Mouse (Mus musculus) lung, postnatal 0 days (tissue): ENCODE results near the gene Traf5. TPM values are rescaled to one million over a fixed set of nuclear protein-coding genes. Genes with fewer than 3 reads are reported as not detected.

Experiments
- ATAC-seq: fragments of 200-750 bp; cut with Nextera tagmentation; 2 replicates; pipeline ENCODE4 v1.8.0; 2017; ENCODE audit warnings: moderate library complexity
- DNase-seq: peaks from one replicate; pipeline ENCODE4 v3.0.0-alpha.2; 2016; ENCODE audit warnings: low spot score
- H3K27ac ChIP-seq: fragments of 300-500 bp; sonication (generic); 2 replicates; pipeline ENCODE4 v1.5.1; 2014; ENCODE audit warnings: antibody characterized with exemption, mild to moderate bottlenecking, low read length, mixed read lengths
- H3K27me3 ChIP-seq: fragments of 300-500 bp; sonication (generic); replicated peaks from 2 replicates; pipeline ENCODE4 v1.6.1; 2014; ENCODE audit warnings: low read length, mixed read lengths; ENCODE audit not compliant: insufficient read depth
- H3K36me3 ChIP-seq: fragments of 300-500 bp; sonication (generic); 2 replicates; pipeline ENCODE4 v1.6.1; 2014; ENCODE audit warnings: low read length, mixed read lengths; ENCODE audit not compliant: insufficient read depth
- H3K4me1 ChIP-seq: fragments of 300-500 bp; sonication (generic); 2 replicates; pipeline ENCODE4 v1.6.1; 2014; ENCODE audit warnings: antibody characterized with exemption, low read depth, low read length, mixed read lengths; ENCODE audit not compliant: insufficient read depth
- H3K4me2 ChIP-seq: fragments of 300-500 bp; sonication (generic); replicated peaks from 2 replicates; pipeline ENCODE4 v1.6.1; 2014; ENCODE audit warnings: low read depth, mild to moderate bottlenecking, low read length, moderate library complexity, mixed read lengths
- H3K4me3 ChIP-seq: fragments of 300-500 bp; sonication (generic); 2 replicates; pipeline ENCODE4 v1.5.1; 2014; ENCODE audit warnings: low read depth, low read length
- H3K9ac ChIP-seq: fragments of 300-500 bp; sonication (generic); replicated peaks from 2 replicates; pipeline ENCODE4 v1.6.1; 2014; ENCODE audit warnings: low read depth, mild to moderate bottlenecking
- H3K9me3 ChIP-seq: fragments of 300-500 bp; sonication (generic); 2 replicates; pipeline ENCODE4 v1.6.1; 2016; ENCODE audit warnings: low read length, mixed read lengths
- CTCF ChIP-seq: IDR thresholded peaks from 2 replicates; pipeline ENCODE4 v1.5.1; 2016; ENCODE audit warnings: antibody characterized with exemption, mild to moderate bottlenecking
- EP300 ChIP-seq: IDR thresholded peaks from 2 replicates; pipeline ENCODE4 v1.6.1; 2016; ENCODE audit warnings: antibody characterized with exemption, mild to moderate bottlenecking, control low read depth
- WGBS: fragments of 180-500 bp; shearing (Covaris S2); extraction: QIAGEN DNeasy Blood & Tissue Kit; methylation state at CpG from one replicate; pipeline ENCODE4 v1.1.7; 2014; 5-methylcytosine and 5-hydroxymethylcytosine counted together
- polyA plus RNA-seq: library from polyadenylated mRNA; unstranded; fragments of >200 nt; fragmentation: Nextera tagmentation; extraction: Ambion mirVana; gene quantifications from 2 replicates; pipeline ENCODE4 v1.2.1, GENCODE M21; 2015

Gene Traf5
- 27.0 and 27.1 TPM in 2 replicates for polyA plus RNA-seq

DNA sequence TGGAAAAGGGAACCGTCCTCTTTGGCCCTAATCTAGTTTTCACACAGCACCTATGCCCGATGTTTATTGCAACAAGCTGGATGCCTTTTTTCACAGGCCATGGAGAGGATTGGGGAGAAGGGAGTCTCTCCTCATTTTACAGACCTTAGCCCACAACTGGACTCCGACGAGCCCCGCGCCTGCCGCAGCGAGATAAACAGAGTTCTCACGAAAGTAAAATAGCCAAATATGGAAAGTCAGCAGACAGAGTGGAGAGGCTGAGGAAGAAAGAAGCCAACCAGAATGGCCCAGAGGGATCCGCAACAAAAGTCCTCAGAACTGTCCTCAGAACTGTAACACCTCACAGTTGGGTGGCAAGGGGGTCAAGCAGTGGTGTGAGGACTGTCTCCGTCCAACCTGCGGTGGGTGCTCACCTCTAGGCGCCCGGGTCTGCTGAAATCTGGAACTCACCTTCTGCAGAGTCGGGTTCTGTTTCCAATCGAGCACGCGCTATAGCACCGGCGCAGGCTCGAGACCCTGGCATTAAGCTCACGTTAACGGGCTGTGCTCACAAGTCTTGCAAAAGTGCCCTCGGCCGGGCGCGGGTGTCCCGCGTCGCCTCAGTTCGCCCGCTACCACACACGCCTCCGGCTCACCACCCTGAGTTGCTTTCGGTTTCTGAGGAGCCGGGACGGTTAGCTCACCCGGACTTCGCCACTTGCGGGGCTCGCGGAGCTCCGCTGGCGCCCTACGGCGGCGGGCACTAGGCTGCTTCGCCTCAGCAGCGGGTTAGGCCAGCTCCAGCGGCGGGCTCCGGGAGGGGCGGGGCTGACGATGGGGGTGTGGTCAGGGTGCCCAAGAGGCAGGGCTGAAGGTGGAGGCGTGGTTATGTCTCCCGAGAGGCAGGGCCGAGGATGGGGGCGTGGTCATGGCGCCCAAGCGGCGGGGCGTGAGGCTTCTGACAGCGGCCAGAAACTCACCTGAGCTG is at the start of gene Traf5:
Gene Traf5, minus strand, starts transcription at position 754 of the 967 bp plus-strand sequence.
- H3K27ac ChIP-seq, result peak within 1 kb of the TSS; percentile 65
- peak within 1 kb of the TSS; percentile 81 for H3K4me2 ChIP-seq
- H3K4me3 ChIP-seq, result peak within 1 kb of the TSS; percentile 50
- peak; percentile 99 for ATAC-seq
- TF ChIP-seq EP300 (no peak), CTCF (peak; percentile 50)
- H3K9ac ChIP-seq, result peak within 1 kb of the TSS; percentile 58
- 2% methylated on average over 59 of the region's 63 CpGs for WGBS
- 0 out of 2 replicates have a peak, but pooled peaks cover 3% of the 10 kb centered on the region for H3K36me3 ChIP-seq
- peak; percentile 98 for DNase-seq
- H3K4me1 ChIP-seq, result peaks cover 8% of the 10 kb centered on the region
- no peaks in the 10 kb centered on the region for H3K27me3 ChIP-seq
- no peaks in the 10 kb centered on the region for H3K9me3 ChIP-seq

DNA sequence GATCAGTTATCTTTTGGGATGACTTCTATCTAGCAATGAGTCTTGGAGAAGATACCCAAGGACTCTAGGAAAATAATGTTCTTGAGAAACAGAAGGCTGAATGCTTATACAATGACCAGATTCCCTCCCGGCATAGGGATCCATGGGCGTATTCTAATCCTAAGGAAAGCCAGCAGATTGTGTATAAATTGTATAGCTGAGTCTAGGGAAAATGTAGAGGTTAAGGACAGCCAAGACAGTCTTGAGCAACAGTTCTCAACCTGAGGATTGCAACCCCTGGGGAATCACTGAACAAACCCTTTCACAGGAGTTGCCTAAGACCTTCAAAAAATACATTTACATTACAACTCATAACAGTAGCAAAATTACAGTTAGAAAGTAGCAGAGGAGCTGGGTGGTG is 48.0 kb upstream of the Traf5 start:
- Histone ChIP-seq H3K9ac (no peak overlapping the region), H3K36me3 (no peaks in the 10 kb centered on the region), H3K27me3 (no peaks in the 10 kb centered on the region), H3K4me2 (no peak overlapping the region), H3K4me3 (no peak overlapping the region), H3K4me1 (no peaks in the 10 kb centered on the region; the same call in 1 of the 2 replicates), H3K27ac (no peak overlapping the region), H3K9me3 (no peaks in the 10 kb centered on the region)
- 97% methylated on average over 2 of the region's 2 CpGs for WGBS
- no peak for ATAC-seq
- DNase-seq, result no peak
- no peak for TF ChIP-seq EP300
- TF ChIP-seq CTCF, result no peak

DNA sequence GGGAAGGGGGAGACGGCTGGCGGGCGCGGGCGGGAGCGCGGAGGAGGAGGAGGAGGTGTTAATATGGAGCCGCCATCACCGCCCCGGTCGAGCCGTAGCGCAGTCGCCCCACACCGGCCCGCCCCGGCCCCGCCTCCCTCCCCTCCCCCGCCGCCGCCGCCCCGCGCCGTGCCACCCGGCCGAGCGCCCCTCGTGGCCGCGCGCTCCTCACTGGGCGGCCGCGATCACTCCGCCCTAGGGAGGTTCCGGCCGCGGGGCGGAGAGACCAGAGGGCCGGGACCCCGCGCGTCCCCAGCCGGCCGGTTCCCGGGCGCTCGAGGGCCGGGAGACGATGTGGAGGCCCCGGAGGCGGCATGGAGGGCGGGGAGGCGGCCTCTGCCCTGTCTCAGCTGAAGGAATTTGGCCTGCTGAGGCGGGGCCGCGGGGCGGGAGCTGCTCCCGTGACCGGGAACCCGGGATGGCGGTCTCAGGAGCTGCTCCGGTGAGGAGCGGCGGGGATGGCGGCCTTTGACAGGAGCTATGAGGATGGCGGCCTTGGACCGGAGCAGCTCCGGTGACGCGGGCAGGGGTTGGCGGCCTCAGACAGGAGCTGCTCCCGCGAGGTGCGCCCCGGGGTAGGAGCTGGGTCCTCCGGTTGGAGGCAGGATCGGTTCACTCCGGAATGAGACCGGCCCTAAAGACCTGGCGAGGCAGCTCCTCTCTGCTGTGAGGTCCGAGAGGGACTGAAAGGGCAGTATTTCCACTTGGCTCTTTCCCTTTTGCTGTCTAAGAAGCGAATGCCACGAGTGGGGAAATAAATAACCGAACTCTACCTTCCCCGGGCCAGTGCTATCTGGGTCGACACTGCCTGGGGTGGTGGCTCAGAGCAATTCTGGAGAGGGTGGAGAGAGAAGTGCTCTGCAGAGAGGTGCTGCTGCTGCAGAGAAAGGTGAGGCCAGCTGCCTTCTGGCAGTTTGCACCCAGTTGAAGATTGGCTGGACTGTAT is 45.9 kb upstream of the Traf5 start, which contains the start of gene Rcor3:
Gene Rcor3, minus strand, starts transcription at position 137 of the 985 bp plus-strand sequence.
- no peaks in the 10 kb centered on the region for H3K27me3 ChIP-seq
- TF ChIP-seq EP300 (no peak), CTCF (peak; percentile 55)
- peak within 1 kb of the TSS; percentile 86 for H3K4me3 ChIP-seq
- DNase-seq (peak; percentile 92), ATAC-seq (peak; percentile 87)
- no peaks in the 10 kb centered on the region; the same call in 1 of the 2 replicates for H3K4me1 ChIP-seq
- H3K36me3 ChIP-seq, result no peaks in the 10 kb centered on the region
- H3K4me2 ChIP-seq, result peak within 1 kb of the TSS; percentile 95
- peak within 1 kb of the TSS; percentile 89 for H3K9ac ChIP-seq
- no peaks in the 10 kb centered on the region for H3K9me3 ChIP-seq
- H3K27ac ChIP-seq, result peak within 1 kb of the TSS; percentile 96
- WGBS, result under 1% methylated on average over 47 of the region's 88 CpGs

DNA sequence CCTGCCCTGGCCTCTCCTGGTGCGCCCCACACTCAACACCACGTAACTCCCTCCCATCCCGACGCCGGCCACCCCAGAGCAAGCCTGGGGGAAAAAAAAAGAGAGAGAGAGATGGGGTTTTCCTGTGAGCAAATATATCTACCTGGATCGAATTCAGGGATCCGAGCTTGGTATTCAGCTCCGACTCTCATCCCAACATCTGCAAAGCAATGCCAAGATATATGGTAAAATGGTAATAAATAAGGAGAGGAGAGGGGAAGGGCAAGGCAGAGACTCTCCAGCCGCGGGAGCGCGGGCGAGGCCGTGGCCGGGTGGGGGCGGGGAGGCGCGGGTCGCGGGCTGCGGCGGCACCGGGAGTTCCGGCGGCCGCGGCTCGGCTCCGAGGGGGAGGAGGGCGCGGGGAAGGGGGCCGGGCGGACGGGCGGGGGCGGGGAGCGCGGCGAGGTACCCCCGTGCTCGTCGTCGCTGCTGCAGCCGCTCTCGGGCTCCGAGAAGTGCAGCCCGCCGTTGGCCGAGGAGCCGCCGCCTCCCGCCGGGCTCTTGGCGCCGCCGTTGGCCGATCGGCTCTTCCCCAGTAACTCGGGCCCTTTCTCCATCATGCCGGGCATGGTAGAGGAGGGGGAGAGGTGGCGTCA is 45.0 kb upstream of the Traf5 start:
- no peak for TF ChIP-seq CTCF
- no peak for TF ChIP-seq EP300
- WGBS, result 2% methylated on average over 20 of the region's 61 CpGs
- H3K9me3 ChIP-seq, result no peaks in the 10 kb centered on the region
- H3K4me1 ChIP-seq, result no peaks in the 10 kb centered on the region; the same call in 1 of the 2 replicates
- H3K27me3 ChIP-seq, result no peaks in the 10 kb centered on the region
- peak overlapping the region; percentile 89 for H3K9ac ChIP-seq
- H3K36me3 ChIP-seq, result no peaks in the 10 kb centered on the region
- ATAC-seq, result peak; percentile 30
- DNase-seq, result peak; percentile 67
- peak overlapping the region; percentile 95 for H3K4me2 ChIP-seq
- H3K27ac ChIP-seq, result peak overlapping the region; percentile 96
- H3K4me3 ChIP-seq, result peak overlapping the region; percentile 86

DNA sequence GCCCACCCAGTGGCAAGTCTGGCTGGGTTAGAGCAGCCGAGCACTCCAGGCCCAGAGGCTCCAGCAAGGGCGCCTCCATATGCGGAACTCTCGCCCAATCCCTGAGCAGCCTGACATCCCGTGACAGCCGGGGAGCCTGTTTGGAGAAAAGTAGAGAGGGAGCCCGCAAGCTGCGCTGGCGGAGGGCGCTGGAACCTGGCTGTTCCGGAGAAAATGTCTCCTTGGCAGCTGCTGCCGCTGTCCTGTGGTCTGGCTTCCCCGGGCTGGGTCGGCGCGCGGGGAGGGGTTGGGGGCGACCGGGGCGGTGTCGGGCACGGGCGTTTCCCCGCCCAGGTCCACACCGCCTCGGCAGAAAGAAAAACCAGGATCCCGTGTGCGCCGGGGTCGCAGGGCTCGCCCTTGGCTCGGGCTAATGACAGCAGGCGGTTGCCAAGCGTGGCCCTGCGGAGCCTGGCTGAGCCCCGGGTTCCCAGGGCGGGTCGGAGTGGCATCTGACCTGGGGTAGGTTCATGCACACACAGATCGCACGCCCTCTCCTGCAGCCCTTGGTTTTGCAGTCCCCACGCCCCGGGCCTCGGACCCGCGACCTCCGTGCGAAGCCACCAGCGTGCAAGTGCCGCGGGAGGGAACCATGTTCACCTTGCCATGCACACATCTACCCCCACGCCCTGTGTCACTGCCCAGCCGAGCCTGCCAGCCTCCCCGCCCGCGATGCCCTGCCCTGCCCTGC is 44.4 kb upstream of the Traf5 start:
- under 1% methylated on average over 52 of the region's 55 CpGs for WGBS
- no peaks in the 10 kb centered on the region for H3K9me3 ChIP-seq
- H3K4me3 ChIP-seq, result peak overlapping the region; percentile 86
- H3K4me2 ChIP-seq, result peak overlapping the region; percentile 95
- peak overlapping the region; percentile 89 for H3K9ac ChIP-seq
- ATAC-seq, result peak; percentile 78
- no peaks in the 10 kb centered on the region for H3K36me3 ChIP-seq
- TF ChIP-seq EP300 (no peak), CTCF (no peak)
- no peaks in the 10 kb centered on the region; the same call in 1 of the 2 replicates for H3K4me1 ChIP-seq
- peak overlapping the region; percentile 96 for H3K27ac ChIP-seq
- peak; percentile 89 for DNase-seq
- H3K27me3 ChIP-seq, result no peaks in the 10 kb centered on the region
